Mouse (Mus musculus) monocyte, adult 5-6 weeks (primary cell): ENCODE results near the gene Mdga1. TPM values are rescaled to one million over a fixed set of nuclear protein-coding genes. Genes with fewer than 3 reads are reported as not detected.

Experiments used
- ATAC-seq: fragments of 153-309, 156-312 bp; replicated peaks from 2 replicates; pipeline ENCODE4 v1.8.0; 2017; ENCODE audit warnings: mild to moderate bottlenecking; ENCODE audit not compliant: low TSS enrichment, insufficient number of reproducible peaks, severe bottlenecking, poor library complexity, low FRiP score
- total RNA-seq: library from RNA; stranded (forward); fragments of 200-1000, 200-491, 200-594 nt; gene quantifications from 3 replicates; pipeline ENCODE4 v1.2.3, GENCODE M21; 2017

The Mdga1 gene
- total RNA-seq, 1 experiment from 2014 or later, result not detected

- ATAC-seq, result no peak
Observed at GRCm38 (mm10) chr17:29985534-29985933, 15.6 kb upstream of the Mdga1 start.

DNA sequence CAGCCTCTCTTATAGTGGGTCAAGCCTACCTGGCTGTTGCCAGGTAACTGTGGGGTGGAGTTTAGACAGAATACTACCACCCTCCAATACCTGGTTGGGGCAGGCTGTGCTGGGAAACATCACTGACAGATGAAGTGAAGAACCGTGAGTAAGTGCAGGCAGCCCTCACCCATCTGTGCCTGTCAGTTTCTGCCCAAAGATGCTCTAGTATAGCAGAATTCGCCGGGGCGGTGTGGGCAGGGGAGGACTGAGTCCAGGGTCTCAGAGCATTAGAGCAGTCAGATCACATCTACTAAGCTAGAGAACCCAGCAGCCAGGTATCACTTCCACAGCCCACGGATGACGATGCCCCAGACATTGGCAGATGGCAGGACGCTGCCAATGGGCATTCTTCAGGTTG, 15.0 kb upstream of the Mdga1 start:
- no peak for ATAC-seq

DNA sequence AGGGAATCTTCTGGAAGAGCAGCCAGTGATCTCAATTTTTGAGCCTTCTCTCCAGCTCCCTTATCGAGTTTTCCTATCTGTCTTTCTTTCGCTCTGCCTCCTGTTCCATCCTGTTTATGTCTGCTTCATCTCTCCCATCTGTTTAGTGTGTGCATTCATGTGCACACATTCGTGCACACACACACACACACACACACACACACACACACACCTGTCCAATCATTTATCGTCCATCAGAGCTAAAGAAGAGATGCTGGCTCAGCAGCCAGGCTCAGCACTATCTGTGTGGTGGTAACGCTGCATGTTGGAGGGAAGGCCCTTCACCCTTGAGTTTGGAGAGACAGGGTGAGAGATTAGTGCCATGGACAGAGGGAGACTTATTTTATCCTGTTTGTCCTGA, 13.3 kb upstream of the Mdga1 start:
- no peak for ATAC-seq

DNA sequence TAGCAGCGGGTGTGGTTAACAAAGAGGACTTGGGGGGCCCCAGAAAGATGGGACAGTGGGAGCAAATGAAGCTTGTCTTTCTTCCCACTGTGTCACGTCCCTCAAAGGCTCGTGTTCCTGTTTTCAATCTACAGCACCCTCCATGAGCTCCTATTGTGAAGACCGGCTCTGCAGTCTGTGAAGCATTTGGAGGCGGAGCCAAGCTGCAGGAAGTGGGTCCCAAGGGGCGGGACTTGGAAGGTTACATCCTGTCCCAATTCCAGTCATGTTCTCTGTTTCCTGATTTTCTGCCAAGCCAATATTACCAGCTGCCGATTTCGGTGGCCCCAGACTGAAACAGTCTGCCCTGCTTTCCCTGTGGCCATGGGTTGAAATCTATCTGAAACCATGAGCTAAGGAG, 11.7 kb upstream of the Mdga1 start:
- ATAC-seq, result no peak

GRCm38 (mm10) chr17:29979841-29980240, 10.0 kb upstream of the Mdga1 start:
- ATAC-seq, result no peak

DNA sequence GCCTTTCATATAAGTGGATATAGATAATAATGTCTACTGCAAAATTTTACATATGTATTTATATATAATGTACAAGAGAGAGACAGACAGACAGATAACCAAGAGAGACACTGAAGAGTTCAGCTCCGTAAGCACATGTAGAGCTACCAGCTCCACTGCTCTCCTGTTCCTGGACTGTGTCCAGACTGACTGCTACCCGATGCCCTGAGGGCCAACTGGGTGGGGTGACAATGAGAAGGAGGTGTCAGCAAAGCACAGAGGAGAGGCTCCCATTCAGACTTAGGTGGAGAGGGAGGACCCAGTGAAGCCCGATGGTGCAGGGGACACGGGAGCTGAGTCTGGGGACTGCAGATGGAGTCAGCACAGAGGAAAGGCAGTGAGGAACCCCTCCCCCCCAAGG, 9.1 kb upstream of the Mdga1 start:
- ATAC-seq, result no peak

DNA sequence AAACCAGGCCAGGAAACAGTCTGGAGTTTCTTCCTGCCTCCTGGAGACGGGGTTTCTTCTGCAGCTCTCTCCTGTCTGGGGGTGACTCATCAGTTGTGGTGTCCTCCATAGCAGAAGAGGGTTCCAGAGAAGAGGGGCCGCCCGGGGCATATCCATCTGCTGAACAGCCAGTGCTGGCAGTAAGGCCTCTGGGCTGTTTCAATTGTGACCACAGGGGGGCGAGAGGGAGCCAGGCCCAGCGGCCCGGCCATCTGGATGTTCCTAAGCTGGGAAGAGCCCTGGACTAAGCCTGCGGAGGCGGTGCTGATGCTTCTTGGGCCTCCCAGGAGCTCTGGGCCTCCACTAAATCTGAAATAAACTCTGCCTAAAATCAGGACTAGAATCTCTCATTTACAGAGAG, 5.8 kb upstream of the Mdga1 start:
- peak; percentile 77 for ATAC-seq

- no peak for ATAC-seq
Observed at GRCm38 (mm10) chr17:29973226-29973625, 3.3 kb upstream of the Mdga1 start.

DNA sequence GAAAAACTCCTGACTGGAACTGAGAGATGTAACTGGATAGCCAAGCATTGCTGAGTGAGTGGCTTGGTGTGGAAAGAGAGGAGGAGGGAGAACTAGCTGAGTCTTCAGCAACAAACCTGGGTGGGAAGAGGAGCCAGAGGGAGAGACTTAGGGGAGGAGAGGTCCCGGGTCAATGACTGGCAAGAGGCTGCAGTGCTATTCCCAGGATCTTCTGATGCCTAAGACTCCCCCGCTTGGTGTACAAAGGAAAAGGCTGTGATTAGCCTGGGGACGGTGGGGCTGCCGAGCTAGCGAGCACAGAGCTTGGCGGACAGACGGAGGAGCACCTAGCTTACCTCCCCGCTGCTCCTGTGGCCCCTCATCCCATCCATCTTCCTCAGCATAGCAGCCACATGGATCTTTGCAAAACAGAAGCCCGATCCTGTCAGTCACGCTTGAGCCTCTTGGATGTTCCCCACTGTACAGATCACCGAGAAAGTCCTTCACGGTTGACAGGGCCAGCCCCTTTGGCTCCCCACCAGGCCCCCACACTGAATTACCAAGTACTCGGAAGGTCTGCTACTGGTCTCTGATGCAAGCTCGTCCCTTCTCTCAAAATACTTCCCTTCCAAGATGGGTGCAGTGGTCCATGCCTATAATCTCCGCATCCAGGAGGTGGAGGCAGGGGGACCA, 2.0 kb upstream of the Mdga1 start:
- ATAC-seq, result no peak

GRCm38 (mm10) chr17:29965506-29965905, 4.4 kb downstream of the Mdga1 start:
- ATAC-seq, result no peak

GRCm38 (mm10) chr17:29963730-29964259, 6.1 kb downstream of the Mdga1 start:
- ATAC-seq, result 0 out of 2 replicates have a peak, but pooled peaks have one; percentile 27

- ATAC-seq, result no peak
Observed at GRCm38 (mm10) chr17:29955880-29956279, 14.0 kb downstream of the Mdga1 start.

GRCm38 (mm10) chr17:29954316-29954715, 15.6 kb downstream of the Mdga1 start:
- ATAC-seq, result no peak

GRCm38 (mm10) chr17:29951100-29951499, 18.8 kb downstream of the Mdga1 start:
- ATAC-seq, result no peak

DNA sequence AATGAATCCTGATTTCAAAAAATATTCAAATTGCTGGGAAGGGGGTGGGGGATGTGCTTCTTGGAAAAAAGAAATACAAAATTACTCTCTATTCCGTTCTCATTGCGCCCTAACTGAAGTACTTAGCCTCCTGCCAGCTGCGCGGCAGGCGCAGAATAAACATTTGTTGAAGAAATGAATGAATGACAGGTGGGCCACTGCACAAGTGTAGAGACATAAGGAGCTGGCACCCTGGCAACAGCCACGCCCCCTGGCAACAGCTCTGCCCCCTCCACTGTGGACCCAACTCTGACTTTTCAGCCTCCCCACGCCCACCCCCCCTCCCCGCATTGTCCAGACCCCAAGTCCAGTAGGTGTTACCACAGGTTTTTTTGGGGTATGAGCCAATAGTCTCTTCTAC, 19.3 kb downstream of the Mdga1 start:
- no peak for ATAC-seq

- ATAC-seq, result no peak
Observed at GRCm38 (mm10) chr17:29947271-29947714, 22.6 kb downstream of the Mdga1 start.

DNA sequence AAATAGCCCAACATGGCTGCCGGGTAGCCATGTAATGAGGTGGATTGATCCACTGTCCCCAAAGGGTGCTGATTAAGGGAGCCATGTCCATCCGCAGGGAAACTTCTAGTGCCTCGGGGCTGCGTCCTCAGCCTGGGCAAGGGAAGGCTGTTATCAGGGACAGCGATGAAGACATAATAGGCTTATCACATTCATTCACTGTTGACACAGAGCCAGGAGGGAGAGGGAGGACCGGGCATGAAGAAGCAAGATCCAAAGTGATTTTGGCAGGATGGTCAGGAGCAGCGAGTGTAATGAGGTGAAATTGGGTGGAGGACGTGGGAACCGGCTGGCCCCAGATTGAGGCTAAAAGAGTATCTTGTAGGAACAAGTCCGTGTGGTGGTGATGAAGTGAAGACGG, 25.5 kb downstream of the Mdga1 start:
- ATAC-seq, result no peak

DNA sequence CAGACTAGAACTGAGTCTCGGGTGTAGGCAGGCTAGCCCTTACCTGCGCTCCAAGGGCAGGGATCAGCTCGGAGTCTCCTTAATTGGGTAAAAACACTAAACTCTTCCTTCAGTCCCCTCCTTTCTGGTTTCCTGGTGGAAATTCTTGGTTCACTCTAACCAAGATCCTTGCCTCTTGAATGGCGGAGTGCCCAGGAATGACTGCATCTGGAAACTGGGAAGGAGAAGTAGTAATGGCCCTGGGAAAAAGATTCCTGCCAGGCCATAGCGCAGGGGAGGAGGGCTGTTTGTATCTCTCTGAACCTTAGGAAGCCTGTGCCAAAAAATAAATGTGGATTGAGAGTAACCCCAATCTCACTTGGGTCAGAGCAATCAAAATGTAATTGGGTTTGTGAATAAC, 30.9 kb downstream of the Mdga1 start:
- ATAC-seq, result no peak

DNA sequence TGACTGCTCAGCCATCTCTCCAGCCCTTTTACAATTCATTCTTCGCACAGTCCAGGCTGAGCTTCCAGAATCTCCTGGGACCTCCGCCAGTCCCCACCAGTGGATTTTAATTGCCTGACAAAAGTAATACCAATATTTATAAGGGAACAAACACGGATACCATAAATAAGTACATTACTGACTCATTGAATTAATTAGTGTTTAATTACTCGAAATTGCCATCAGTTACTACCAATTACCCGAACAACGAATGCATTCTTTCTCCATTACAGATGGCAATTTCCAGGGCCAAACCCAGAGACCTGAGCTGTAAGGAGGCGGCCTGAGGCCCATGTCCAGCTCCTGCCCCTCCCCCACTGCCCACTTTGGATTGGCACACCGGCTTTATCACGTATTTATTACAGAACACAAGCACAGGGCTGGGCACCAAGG, 32.5 kb downstream of the Mdga1 start:
- ATAC-seq, result no peak

GRCm38 (mm10) chr17:29934133-29934851, 35.6 kb downstream of the Mdga1 start:
- ATAC-seq, result no peak
